Mouse (Mus musculus) bone marrow macrophage, adult 2 months (primary cell): ENCODE results near the gene Cldn4.

Experiments
- CTCF ChIP-seq: IDR thresholded peaks from 2 replicates; pipeline ENCODE4 v1.5.1; 2012; ENCODE audit warnings: low read depth, mild to moderate bottlenecking, low read length, moderate library complexity
- POLR2A ChIP-seq: IDR thresholded peaks from 2 replicates; pipeline ENCODE4 v1.6.1; 2012; ENCODE audit warnings: mild to moderate bottlenecking, low read depth, low read length, borderline replicate concordance

DNA sequence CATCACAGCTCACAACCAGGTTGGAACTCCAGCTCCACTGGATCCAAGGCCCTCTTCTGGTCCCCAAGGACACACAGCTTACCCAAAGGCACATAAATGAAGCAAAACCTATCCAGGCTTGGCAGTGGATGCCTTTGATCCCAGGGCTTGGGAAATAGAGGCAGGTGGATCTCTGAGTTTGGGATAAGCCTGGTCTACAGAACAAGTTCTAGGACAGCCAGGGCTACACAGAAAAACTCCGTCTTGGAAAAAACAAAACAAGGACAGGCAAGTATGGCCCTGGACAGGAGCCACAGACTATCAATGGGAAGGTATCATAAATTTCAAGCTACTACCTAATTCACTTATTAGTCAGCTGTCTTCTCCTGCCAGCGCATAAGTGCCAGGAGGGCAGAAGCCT lies 14.8 kb upstream of the Cldn4 start:
- TF ChIP-seq CTCF (no peak), POLR2A (no peak)
